Mouse (Mus musculus) limb, embryonic 10.5 days (tissue): ENCODE results near the gene Gm21497. TPM values are rescaled to one million over a fixed set of nuclear protein-coding genes. Genes with fewer than 3 reads are reported as not detected.
"Not testable (repeated sequence)": the region's sequence is repeated elsewhere in the genome, so short reads cannot be mapped to it uniquely, and the experiment has no call there.

Experiments used
- DNase-seq: peaks from one replicate; pipeline ENCODE4 v3.0.0-alpha.2; 2017; ENCODE audit warnings: low spot score
- H3K27ac ChIP-seq: fragments of 300-500 bp; sonication (generic); 2 replicates; pipeline ENCODE4 v1.5.1; 2016; ENCODE audit warnings: mild to moderate bottlenecking
- H3K27me3 ChIP-seq: fragments of 300-500 bp; sonication (generic); 2 replicates; pipeline ENCODE4 v1.6.1; 2016; ENCODE audit warnings: low read depth, mild to moderate bottlenecking; ENCODE audit not compliant: poor library complexity, severe bottlenecking
- H3K36me3 ChIP-seq: fragments of 300-500 bp; sonication (generic); 2 replicates; pipeline ENCODE4 v1.6.1; 2016; ENCODE audit warnings: mild to moderate bottlenecking, moderate library complexity
- H3K4me1 ChIP-seq: fragments of 300-500 bp; sonication (generic); 2 replicates; pipeline ENCODE4 v1.6.1; 2016
- H3K4me3 ChIP-seq: fragments of 300-500 bp; sonication (generic); 2 replicates; pipeline ENCODE4 v1.5.1; 2016; ENCODE audit warnings: mild to moderate bottlenecking, moderate library complexity
- H3K9me3 ChIP-seq: fragments of 300-500 bp; sonication (generic); replicated peaks from 2 replicates; pipeline ENCODE4 v1.6.1; 2016; ENCODE audit warnings: mild to moderate bottlenecking
- WGBS: fragments of 180-500 bp; shearing (Covaris S2); methylation state at CpG from one replicate; pipeline ENCODE4 v1.1.7; 2016; 5-methylcytosine and 5-hydroxymethylcytosine counted together
- polyA plus RNA-seq: library from polyadenylated mRNA; unstranded; fragments of >200 nt; fragmentation: Nextera tagmentation; extraction: Ambion mirVana; gene quantifications from 2 replicates; pipeline ENCODE4 v1.2.1, GENCODE M21; 2016

The Gm21497 gene
- polyA plus RNA-seq = not detected in 2 replicates

GRCm38 (mm10) chrY:61646446-61646845 lies at the start of gene Gm21497:
Gene Gm21497 (plus strand): TSS chrY:61646746.
- not testable (repeated sequence) for H3K4me1 ChIP-seq, DNase-seq, H3K36me3 ChIP-seq, H3K27me3 ChIP-seq, H3K9me3 ChIP-seq, H3K4me3 ChIP-seq, H3K27ac ChIP-seq
- WGBS = no CpG with 5 or more reads among the region's 5 CpGs
